Mouse (Mus musculus): ENCODE data around the gene Gtsf1l.

GRCm38 (mm10) chr2:163104086-163104770, 16.6 kb upstream of the Gtsf1l start:
- TF ChIP-seq CTCF (IDR thresholded peaks at IDR 0.05) (no peak), POLR2A (IDR thresholded peaks at IDR 0.05; ENCODE audit: insufficient read depth, low read depth, low read length) (no peak), EP300 (IDR thresholded peaks at IDR 0.05; ENCODE audit: insufficient read depth, low read depth, low read length) (no peak)

Data from heart, adult 2 months (tissue).